Mouse (Mus musculus): ENCODE data around the gene Sdhc.

DNA sequence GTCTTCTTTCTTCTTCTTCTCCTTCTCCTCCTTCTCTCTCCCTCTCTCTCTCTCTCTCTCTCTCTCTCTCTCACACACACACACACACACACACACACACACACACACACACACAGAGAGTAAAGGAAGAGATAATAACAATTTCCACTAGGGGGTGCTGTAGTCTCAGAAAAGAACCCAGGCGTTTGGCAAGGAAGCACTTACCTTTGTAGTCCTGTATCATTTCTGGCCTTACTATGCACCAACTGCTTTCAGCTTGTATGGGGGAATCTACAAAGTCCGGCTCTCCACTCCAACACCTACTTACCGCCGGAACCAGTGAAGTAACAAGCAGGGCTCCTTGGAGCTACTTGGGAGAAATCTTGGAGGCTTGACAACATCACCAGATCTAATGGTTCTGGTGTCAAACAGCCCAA, 32.1 kb downstream of the Sdhc start:
- TF ChIP-seq CTCF (IDR thresholded peaks at IDR 0.05; ENCODE audit: borderline replicate concordance, extremely low read depth, insufficient read depth, insufficient read length) (peak; percentile 52; the same call in 1 of the 2 replicates), POLR2A (IDR thresholded peaks at IDR 0.05; ENCODE audit: borderline replicate concordance, extremely low read depth, insufficient read depth, insufficient read length, poor library complexity, severe bottlenecking) (no peak)

Measured in brain, embryonic 14.5 days (tissue).